Mouse (Mus musculus) kidney, adult 18-20 months (tissue): ENCODE measurements at regions not wholly inside any gene's neighbourhood (a gene's known extent, or its start where the extent isn't known, plus 50 kb on each side); places are given as distances from the start of the nearest gene placed in this dataset.

Experiments
- DNase-seq: peaks from one replicate; pipeline ENCODE4 v3.0.0; 2021

- DNase-seq: no peak
Measured at GRCm38 (mm10) chr14:58487836-58488235, 417.5 kb downstream of the Fgf9 start.

GRCm38 (mm10) chr14:58480454-58480853 lies 410.1 kb downstream of the Fgf9 start:
- peak; percentile 10 for DNase-seq

GRCm38 (mm10) chr14:58470678-58471077 lies 400.3 kb downstream of the Fgf9 start:
- DNase-seq: no peak

GRCm38 (mm10) chr14:58468451-58468850 lies 398.1 kb downstream of the Fgf9 start:
- no peak for DNase-seq

- DNase-seq: no peak
Measured at GRCm38 (mm10) chr14:58467856-58468255, 397.5 kb downstream of the Fgf9 start.

- DNase-seq: no peak
Measured at GRCm38 (mm10) chr14:58446776-58447354, 376.5 kb downstream of the Fgf9 start.

GRCm38 (mm10) chr14:58444496-58444895 lies 374.1 kb downstream of the Fgf9 start:
- no peak for DNase-seq

- DNase-seq: no peak
Measured at GRCm38 (mm10) chr14:58442501-58442900, 372.2 kb downstream of the Fgf9 start.

- DNase-seq: no peak
Measured at GRCm38 (mm10) chr14:58439963-58440362, 369.6 kb downstream of the Fgf9 start.

GRCm38 (mm10) chr14:58436096-58436495 lies 365.7 kb downstream of the Fgf9 start:
- no peak for DNase-seq

- DNase-seq: no peak
Measured at GRCm38 (mm10) chr14:58426472-58426871, 356.1 kb downstream of the Fgf9 start.

GRCm38 (mm10) chr14:58421904-58422303 lies 351.6 kb downstream of the Fgf9 start:
- no peak for DNase-seq

GRCm38 (mm10) chr14:58417545-58417944 lies 347.2 kb downstream of the Fgf9 start:
- no peak for DNase-seq

- DNase-seq: no peak
Measured at GRCm38 (mm10) chr14:58392055-58392726, 321.8 kb downstream of the Fgf9 start.

GRCm38 (mm10) chr14:58390741-58391140 lies 320.4 kb downstream of the Fgf9 start:
- DNase-seq: no peak

- DNase-seq: peak; percentile 11
Measured at GRCm38 (mm10) chr14:58387348-58388000, 317.1 kb downstream of the Fgf9 start.

- peak; percentile 17 for DNase-seq
Measured at GRCm38 (mm10) chr14:58375056-58375455, 304.7 kb downstream of the Fgf9 start.

GRCm38 (mm10) chr14:58356824-58357223 lies 286.5 kb downstream of the Fgf9 start:
- no peak for DNase-seq

GRCm38 (mm10) chr14:58352986-58353385 lies 282.6 kb downstream of the Fgf9 start:
- no peak for DNase-seq

- DNase-seq: no peak
Measured at GRCm38 (mm10) chr14:58336148-58336547, 265.8 kb downstream of the Fgf9 start.

GRCm38 (mm10) chr14:58323164-58323563 lies 252.8 kb downstream of the Fgf9 start:
- no peak for DNase-seq

GRCm38 (mm10) chr14:58322461-58322860 lies 252.1 kb downstream of the Fgf9 start:
- no peak for DNase-seq

- no peak for DNase-seq
Measured at GRCm38 (mm10) chr14:58321875-58322274, 251.5 kb downstream of the Fgf9 start.

- no peak for DNase-seq
Measured at GRCm38 (mm10) chr14:58321234-58321633, 250.9 kb downstream of the Fgf9 start.
